Mouse (Mus musculus) gastrocnemius, postnatal 36 days (tissue): ENCODE results near the gene Lhpp. TPM values are rescaled to one million over a fixed set of nuclear protein-coding genes. Genes with fewer than 3 reads are reported as not detected.
A peak's percentile ranks its signal among the peaks of the same experiment; 100 is the strongest.
"Not testable (repeated sequence)": the region's sequence is repeated elsewhere in the genome, so short reads cannot be mapped to it uniquely, and the experiment has no call there.

Experiments used
- DNase-seq, 2 experiments: peaks; one replicate each; pipeline ENCODE4 v3.0.0; 2022
- intact Hi-C: fragments of 180-260 bp; cut with DNase I; formaldehyde crosslinking; loops from one replicate; pipeline ENCODE4 v1.15.1; 2025
- total RNA-seq, 2 experiments: library from RNA; stranded (reverse); gene quantifications; 2 replicates each; pipeline ENCODE4 v1.2.3; 2021

Lhpp gene
- total RNA-seq, 2 experiments from 2014 or later: 12.9 to 13.2 TPM

GRCm38 (mm10) chr7:132638446-132639087 lies 28.1 kb downstream of the Lhpp start:
- intact Hi-C loops: loop anchor here (5.0 to 10.0 kb wide), 2 partner anchors 414 to 741 kb away; no protein-coding TSS in a partner anchor
- no peak for DNase-seq

- intact Hi-C loops: loop anchor here (10.0 kb wide), 1 partner anchor 474 kb away; no protein-coding TSS in a partner anchor
- no peak for DNase-seq
These were observed 30.5 kb downstream of the Lhpp start for GRCm38 (mm10) chr7:132640946-132641345.

- DNase-seq: no peak
- intact Hi-C loops: loop anchor here (10.0 kb wide), 1 partner anchor 473 kb away; no protein-coding TSS in a partner anchor
These were observed 31.2 kb downstream of the Lhpp start for GRCm38 (mm10) chr7:132641606-132642005.

- no peak for DNase-seq
- intact Hi-C loops: loop anchor here (10.0 kb wide), 1 partner anchor 470 kb away; no protein-coding TSS in a partner anchor
These were observed 34.3 kb downstream of the Lhpp start for GRCm38 (mm10) chr7:132644605-132645279.

- intact Hi-C loops: loop anchor here (10.0 kb wide), 1 partner anchor 468 kb away; no protein-coding TSS in a partner anchor
These were observed 36.1 kb downstream of the Lhpp start for GRCm38 (mm10) chr7:132646514-132646913.

GRCm38 (mm10) chr7:132654412-132654811 lies 44.0 kb downstream of the Lhpp start:
- intact Hi-C loops: no loop called here
- no peak for DNase-seq

More at GRCm38 (mm10) chr7:132646514-132646913, 36.1 kb downstream of the Lhpp start:
- no peak for DNase-seq

- DNase-seq: peak; percentile 85 to 86
- intact Hi-C loops: loop anchor here (1.0 to 5.0 kb wide), 5 partner anchors 18 to 346 kb away; partner anchors contain the start of gene Eef1akmt2
These were observed 45.6 kb downstream of the Lhpp start for GRCm38 (mm10) chr7:132656075-132656474.

- intact Hi-C loops: loop anchor here (1.0 to 5.0 kb wide), 5 partner anchors 18 to 346 kb away; partner anchors contain the start of gene Eef1akmt2
- DNase-seq: peak; percentile 84 to 94
These were observed 46.1 kb downstream of the Lhpp start for GRCm38 (mm10) chr7:132656548-132656947.

GRCm38 (mm10) chr7:132657371-132658057 lies 47.1 kb downstream of the Lhpp start:
- no peak for DNase-seq
- intact Hi-C loops: loop anchor here (5.0 kb wide), 2 partner anchors 240 to 345 kb away; no protein-coding TSS in a partner anchor

- intact Hi-C loops: loop anchor here (5.0 kb wide), 2 partner anchors 239 to 344 kb away; no protein-coding TSS in a partner anchor
These were observed 47.6 kb downstream of the Lhpp start for GRCm38 (mm10) chr7:132658058-132658450.

GRCm38 (mm10) chr7:132658688-132659087 lies 48.2 kb downstream of the Lhpp start:
- no peak for DNase-seq
- intact Hi-C loops: loop anchor here (5.0 kb wide), 2 partner anchors 239 to 344 kb away; no protein-coding TSS in a partner anchor

More at GRCm38 (mm10) chr7:132658058-132658450, 47.6 kb downstream of the Lhpp start:
- no peak for DNase-seq

- intact Hi-C loops: loop anchor here (5.0 kb wide), 3 partner anchors 98 to 343 kb away; no protein-coding TSS in a partner anchor
These were observed 49.2 kb downstream of the Lhpp start for GRCm38 (mm10) chr7:132659633-132660032.

GRCm38 (mm10) chr7:132662831-132663230 lies 52.4 kb downstream of the Lhpp start:
- intact Hi-C loops: loop anchor here (5.0 kb wide), 1 partner anchor 94 kb away; no protein-coding TSS in a partner anchor
- not testable (repeated sequence) for DNase-seq

More at GRCm38 (mm10) chr7:132659633-132660032, 49.2 kb downstream of the Lhpp start:
- no peak for DNase-seq

GRCm38 (mm10) chr7:132664815-132665214 lies 54.4 kb downstream of the Lhpp start:
- intact Hi-C loops: loop anchor here (5.0 kb wide), 1 partner anchor 92 kb away; no protein-coding TSS in a partner anchor

GRCm38 (mm10) chr7:132665664-132666382 lies 55.4 kb downstream of the Lhpp start:
- no peak for DNase-seq
- intact Hi-C loops: no loop called here

More at GRCm38 (mm10) chr7:132664815-132665214, 54.4 kb downstream of the Lhpp start:
- no peak for DNase-seq

GRCm38 (mm10) chr7:132666516-132666915 lies 56.1 kb downstream of the Lhpp start:
- no peak for DNase-seq
- intact Hi-C loops: no loop called here

- DNase-seq: no peak
- intact Hi-C loops: no loop called here
These were observed 58.2 kb downstream of the Lhpp start for GRCm38 (mm10) chr7:132668604-132669003.

- intact Hi-C loops: loop anchor here (5.0 kb wide), 2 partner anchors 47 to 142 kb away; partner anchors contain the start of gene Fam53b
- DNase-seq: peak in 1 of 2 experiments; percentile 38
These were observed 59.8 kb downstream of the Lhpp start for GRCm38 (mm10) chr7:132669999-132670862.
